Mouse (Mus musculus) ZHBTc4 (cell line): ENCODE results near the gene Fbxo46.

Source experiments
- DNase-seq: peaks from one replicate; pipeline ENCODE4 v3.0.0-alpha.2; 2011; ENCODE audit warnings: low read depth, low spot score

Gene Fbxo46

DNA sequence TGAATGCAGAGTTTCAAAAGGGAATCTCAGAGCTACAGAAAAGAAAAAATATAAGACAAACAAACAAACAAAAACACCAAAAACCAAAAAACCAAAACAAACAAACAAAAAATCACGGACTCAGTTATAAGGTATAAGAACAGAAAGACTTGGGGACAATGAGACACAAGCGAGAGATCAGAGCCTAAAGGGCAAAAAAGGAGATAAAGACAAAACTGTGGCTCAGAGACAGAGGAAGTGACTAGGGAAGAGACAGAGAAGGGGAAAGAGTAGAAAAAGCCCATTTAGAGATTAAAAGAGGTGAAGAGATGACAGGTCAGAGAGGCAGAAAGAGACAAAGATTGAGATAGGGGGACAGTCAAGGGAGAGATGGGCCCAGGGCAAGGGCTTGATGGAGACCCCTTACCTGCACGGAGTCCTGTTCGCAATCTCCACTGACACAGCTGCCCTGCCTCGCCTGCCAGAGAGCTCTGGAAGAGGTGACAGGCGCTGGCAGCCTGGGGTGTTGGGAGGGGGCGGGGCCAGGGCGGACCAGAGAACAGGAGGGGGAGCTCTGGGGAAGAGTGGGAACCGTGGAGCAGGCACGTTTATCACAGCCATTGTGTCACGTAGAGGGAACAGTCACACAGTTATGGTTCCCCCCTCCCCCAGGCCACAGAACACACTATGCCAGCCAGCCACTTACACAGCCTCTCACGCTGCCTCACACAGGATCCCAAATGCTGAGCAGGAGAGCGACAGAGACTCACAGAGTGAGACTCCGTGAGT is 46.2 kb downstream of the Fbxo46 start, which contains the start of gene Gipr:
Gene Gipr (minus strand): TSS at position 472 of the 768 bp plus-strand sequence.
- no peak for DNase-seq

DNA sequence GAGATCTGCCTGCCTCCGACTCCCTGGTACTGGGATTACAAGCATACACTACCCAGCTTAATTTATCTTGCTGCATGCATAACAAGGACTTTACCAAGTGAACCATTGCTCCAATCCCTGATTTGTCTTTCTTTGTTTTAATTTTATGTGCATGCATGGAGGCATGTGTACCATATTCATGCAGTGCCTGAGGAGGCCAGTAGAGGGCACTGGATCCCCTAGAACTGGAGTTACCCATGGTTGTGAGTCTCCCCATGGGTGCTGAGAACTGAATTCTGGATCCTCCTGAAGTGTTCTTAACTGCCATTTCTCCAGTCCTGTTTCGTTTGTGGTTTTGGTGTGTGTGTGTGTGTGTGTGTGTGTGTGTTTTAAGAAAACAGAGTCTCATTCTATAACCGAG is 47.3 kb downstream of the Fbxo46 start:
- no peak for DNase-seq

DNA sequence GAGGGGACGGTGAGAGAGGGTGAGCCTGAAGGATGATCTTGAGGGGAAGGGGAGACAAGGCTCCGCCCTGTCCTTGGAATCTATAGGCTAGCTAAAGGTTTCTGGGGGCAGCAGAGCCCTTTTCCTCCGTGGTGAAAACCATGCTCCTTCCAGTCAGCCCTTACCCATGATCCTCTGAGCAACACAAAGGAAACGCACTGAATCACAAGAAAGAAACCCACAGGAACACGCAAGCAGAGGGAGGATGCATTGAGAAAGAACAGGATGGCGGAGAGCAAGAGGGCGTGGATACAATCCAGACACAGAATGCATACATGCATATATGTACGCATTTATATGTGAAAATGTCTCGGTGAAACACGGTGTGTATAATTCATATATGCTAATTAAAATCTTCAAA is 49.8 kb downstream of the Fbxo46 start:
- DNase-seq, result no peak

DNA sequence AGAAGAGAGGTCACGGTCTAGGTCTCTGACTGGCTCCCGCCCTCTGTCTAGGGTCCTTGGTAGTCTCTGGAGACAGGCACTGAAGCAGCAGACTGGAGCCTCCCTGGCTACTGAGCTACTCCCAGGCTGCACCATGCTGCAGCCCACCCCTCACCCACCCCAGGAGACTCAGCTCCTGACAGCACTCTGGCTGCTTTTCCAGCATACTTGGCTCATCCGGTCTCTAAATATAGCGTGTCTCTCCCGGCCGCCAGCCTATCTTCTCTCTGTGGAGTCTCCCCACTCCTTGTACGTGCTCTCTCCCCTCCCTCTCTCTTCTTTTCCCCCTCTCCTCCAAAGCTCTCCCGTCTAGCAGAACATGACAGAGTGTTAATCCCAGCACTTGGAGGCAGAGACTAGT is 50.5 kb downstream of the Fbxo46 start:
- no peak for DNase-seq

DNA sequence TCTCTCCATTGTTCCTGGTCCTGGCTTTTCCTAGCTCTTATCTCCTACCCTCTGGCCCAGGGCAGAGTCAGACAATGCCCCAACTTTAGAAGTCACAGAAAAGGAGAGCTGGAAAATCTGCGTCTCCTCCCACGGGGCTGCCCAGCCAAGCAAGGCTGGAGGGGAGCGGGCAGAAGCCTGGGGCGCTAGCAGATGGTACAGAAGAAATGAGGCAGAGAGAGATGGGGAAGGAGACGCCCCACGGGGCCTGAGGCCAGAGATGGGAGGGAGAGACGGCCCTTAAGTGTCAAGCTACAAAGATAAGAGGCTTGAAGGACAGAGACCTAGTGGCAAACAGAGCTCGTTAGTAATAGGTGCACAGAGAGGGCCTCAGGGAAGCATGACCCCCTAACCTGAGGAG is 52.2 kb downstream of the Fbxo46 start:
- DNase-seq, result no peak

DNA sequence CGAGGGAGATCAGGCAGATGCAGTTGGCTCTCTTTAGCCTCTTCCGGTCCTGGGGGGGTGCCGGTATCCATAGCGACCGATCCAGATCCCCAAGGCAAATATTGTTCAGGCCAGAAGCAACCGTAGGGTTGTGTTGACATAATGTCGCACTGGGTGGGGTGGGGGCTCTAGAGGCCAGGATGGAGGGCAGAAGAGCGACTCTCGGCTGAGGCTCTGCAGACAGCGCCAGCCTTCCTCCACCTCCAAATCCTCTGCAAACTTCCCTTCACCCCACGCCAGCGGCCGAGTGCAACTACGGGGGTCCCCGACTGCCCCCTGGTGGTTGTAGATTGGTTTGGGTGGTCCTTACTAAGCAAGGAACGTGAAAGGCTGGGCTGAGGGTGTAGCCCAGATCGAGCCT is 53.2 kb downstream of the Fbxo46 start:
- DNase-seq, result peak; percentile 90

DNA sequence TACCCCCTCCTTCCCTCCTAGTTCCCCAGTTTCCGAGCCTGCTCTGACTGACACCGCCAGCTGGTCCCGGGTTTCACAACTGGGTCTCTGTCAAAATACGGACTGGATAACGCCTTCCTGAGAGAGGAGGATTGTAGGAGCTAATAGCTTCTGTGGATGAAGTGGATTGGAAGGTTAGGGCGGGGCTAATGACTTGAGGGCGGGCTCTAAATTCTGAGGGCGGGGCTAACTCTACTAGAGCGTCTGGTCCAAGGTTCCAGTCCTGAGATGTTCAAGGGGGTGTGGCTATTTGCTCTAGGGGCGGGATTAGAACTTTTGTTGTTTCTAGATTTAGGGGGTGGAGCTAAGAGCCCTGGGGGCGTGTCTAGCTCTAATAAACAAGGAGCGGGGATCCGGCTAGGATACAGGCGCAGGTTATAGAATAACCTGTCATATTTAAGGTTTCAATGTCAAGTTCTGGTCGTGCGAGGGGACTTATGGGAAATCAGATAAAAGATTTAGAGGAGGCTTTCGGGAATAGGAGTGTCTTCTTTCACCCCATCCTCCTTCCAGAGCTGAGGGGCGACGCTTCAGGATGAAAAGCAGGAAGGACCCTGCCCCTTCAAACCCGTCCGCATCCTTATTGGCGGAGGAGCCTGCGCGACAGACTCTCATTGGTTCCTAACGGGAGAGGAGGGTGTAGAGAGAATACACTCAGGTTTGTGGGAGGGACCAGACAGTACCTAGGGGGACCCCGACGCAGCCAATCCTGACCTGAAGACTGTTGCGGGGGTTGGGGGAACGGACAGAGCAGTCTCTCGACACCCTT is 56.3 kb downstream of the Fbxo46 start, which contains the start of gene Eml2:
Gene Eml2 (plus strand): TSS at position 714 of the 808 bp plus-strand sequence.
- DNase-seq, result peak; percentile 89

DNA sequence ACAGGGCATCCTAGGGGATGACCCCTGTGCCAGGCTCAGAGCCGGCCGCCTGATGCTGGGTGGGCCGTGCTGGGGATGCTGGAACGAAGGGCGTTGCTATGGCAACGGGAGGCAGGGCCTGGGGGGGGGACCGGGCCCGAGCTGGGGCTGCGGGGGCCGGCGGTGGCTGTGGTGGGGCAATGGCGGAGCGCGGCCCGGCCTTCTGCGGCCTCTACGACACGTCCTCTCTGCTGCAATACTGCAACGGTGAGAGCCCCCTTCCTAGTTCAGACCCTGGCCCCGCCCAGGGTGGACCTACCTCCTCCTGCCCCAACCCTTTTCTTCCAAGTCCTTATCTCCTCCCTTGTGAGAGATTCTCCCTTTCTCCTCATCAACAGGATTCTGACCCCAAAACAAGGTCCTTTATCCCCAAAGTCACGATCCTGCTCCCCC is 56.9 kb downstream of the Fbxo46 start:
- no peak for DNase-seq

DNA sequence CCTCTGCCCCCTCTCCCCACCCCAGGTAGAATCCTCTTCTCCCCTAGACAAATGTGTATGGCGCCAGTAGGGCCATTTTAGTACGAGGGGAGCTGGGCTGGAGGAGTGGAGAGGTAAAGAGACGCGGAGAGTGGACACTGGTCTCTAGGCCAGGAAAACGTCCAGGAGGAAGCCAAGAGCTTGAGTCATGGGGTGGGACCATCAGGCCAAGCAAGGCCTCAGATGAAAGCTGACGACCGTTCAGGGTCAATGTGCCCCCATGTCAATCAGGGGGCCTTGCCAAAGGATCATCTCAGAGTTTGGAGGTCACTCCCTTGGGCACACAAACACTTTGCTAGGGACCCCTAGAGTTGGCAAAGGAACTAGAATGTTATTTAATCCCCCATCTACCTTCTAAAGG is 57.6 kb downstream of the Fbxo46 start:
- no peak for DNase-seq

DNA sequence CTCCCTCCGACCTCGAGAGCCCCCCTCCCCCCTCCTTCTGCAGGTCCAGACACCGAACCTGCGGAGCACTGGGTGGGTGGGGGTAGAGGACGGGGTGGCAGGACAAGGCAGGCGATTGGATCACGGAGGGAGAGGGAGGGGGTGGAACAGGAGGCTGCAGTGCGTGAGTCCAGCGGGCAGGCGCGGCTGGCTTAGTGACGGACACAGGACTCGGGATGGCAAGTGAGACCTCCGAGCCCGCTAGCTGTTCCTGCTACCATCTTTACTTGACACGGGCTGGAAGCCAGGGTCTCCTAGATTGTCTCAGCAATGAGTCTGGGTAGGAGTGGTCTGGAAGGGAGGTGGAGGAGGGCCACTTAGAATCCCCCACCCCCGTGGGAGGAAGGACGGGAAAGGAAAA is 58.4 kb downstream of the Fbxo46 start:
- DNase-seq, result no peak

DNA sequence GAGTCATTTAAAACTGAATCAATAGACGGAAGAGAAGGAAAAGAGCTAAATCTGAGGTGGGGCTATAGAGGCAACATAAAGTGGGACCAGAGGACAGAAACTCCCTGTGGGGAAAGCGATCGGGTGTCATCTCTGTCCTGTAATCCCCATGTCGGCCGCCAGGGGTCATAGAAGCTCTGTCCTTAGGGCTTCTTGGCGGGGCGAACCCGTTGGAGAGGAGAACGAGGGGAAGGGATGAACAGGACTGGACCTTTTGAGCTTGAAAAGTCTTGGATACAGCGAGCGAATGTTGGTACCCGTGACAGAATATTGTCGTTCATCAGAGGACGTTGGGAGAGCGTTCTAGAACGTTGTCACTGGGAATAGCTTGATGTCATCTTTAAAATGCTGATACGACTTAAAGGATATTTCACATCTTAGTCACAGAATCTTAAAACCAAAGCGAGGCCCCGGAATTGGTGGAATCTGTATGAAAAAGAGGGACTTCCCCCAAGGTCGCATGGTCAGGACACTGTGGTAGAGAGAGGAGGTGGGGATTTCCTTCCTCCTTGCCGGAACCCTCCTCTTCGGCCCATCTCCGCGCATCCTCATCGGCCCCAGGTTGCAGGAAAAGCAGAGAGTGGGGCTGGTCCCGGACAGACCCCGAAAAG is 58.9 kb downstream of the Fbxo46 start:
- peak; percentile 89 for DNase-seq

DNA sequence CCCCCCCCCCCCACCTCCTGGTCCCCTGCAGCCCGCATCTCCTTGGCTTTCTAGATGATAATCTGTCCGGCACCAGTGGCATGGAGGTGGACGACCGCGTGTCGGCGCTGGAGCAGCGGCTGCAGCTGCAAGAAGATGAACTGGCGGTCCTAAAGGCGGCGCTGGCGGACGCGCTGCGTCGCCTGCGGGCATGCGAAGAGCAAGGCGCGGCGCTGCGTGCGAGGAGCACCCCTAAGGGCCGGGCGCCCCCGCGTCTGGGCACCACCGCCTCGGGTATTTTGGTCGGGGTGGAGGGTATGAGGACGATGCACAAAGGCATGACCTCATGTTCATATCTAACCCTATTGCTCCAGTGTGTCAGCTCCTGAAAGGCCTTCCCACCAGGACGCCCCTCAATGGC is 59.5 kb downstream of the Fbxo46 start:
- peak; percentile 89 for DNase-seq

DNA sequence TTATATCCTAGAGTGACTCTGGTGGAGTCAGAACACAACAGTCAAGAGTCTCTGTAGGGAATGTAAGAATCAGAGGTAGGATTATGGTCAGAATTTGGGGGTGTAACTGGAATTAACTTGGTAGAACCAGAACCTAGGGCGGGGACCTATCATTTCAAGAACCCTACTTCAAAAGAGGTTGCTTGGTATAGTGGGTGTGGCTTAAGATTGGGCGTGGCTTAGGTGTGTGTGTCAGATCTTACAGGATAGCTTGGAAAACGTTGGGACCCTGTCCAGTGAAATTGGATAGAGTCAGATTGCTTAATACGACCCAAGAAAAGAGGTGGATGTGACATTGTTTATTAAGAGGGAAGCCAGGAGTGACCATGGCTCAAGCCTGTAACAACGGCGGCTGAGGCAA is 60.3 kb downstream of the Fbxo46 start:
- DNase-seq, result peak; percentile 64

DNA sequence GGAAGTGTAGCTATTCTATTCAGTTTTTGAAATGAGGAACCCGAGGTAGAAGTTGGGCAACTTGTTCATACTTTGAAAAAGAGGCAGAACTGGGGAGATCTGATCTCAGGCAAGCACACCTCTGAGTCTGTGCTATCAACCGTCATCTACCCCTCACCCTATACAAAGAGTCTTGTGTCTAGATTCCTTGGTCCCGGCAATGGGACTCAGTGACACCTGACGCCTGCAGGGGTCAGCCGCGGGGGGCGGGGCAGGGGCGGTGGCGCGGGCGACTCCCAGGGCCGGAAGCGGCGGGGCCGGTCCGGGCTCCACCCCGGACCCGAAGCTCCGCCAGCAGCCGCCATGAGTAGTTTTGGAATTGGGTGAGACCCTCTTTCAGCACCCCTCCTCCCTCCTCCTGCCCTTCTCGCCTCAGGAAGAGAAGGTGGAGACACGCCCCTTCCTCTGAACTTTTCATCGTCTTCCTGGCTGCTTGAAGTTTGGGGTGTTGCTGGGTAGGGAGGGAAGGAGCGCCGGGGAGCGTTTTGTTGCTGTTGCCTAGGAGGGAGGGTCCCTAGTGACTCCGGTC is 61.3 kb downstream of the Fbxo46 start:
- peak; percentile 84 for DNase-seq

DNA sequence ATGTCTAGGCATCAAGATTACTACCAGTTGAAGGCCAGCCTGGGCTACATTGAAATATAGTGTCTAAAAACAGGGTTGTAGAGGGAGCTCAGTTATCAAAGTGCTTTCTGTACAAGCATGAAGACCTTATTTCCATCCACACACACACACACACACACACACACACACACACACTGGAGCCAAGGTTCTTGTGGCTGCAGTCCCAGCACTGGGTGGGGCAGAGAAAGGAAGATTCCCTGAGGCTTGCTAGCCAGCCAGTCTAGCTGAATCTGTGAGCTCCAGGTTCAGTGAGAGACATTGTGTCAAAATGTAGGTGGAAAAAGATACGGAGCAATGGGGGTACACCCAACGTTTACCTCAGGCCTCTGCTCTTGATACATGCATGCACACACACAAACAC is 64.6 kb downstream of the Fbxo46 start:
- DNase-seq, result no peak

DNA sequence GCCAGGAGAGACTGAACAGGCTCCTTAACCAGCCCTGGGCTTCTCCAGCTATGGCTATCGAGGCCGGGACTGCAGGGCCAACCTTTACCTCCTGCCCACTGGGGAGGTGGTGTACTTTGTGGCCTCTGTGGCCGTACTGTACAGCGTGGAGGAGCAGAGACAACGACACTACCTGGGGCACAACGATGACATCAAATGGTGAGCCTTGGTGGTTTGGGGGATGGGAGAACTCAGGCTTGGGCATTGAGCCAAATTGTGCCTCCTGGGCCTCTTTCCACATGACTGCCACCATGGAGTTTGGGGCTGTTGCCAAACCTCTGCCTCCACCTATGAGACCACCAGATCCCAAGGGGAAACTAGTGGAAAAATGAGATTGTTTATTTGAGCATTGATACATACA is 65.1 kb downstream of the Fbxo46 start:
- no peak for DNase-seq
